Mouse (Mus musculus) G1E (cell line): ENCODE measurements around the gene Otoa. TPM values are rescaled to one million over a fixed set of nuclear protein-coding genes. Genes with fewer than 3 reads are reported as not detected.

Experiments
- ATAC-seq: 2 replicates; pipeline ENCODE4 v1.8.0; 2016; ENCODE audit warnings: mild to moderate bottlenecking; ENCODE audit not compliant: insufficient number of reproducible peaks, poor library complexity, low FRiP score, severe bottlenecking; ENCODE audit errors: extremely low read depth
- DNase-seq: peaks from one replicate; pipeline ENCODE4 v3.0.0; 2012; ENCODE audit warnings: low spot score
- H3K27me3 ChIP-seq: 2 replicates; pipeline ENCODE4 v1.6.1; 2012; ENCODE audit warnings: mild to moderate bottlenecking, low read length, inconsistent platforms; ENCODE audit not compliant: insufficient read depth
- H3K36me3 ChIP-seq: replicated peaks from 2 replicates; pipeline ENCODE3; 2012; ENCODE audit warnings: mild to moderate bottlenecking, inconsistent platforms
- H3K4me1 ChIP-seq: 2 replicates; pipeline ENCODE4 v1.6.1; 2012; ENCODE audit warnings: low read depth, low read length, inconsistent platforms, mixed read lengths; ENCODE audit not compliant: insufficient read depth
- H3K4me3 ChIP-seq: 2 replicates; pipeline ENCODE4 v1.5.1; 2012; ENCODE audit warnings: low read depth, mild to moderate bottlenecking, inconsistent platforms, low read length, moderate library complexity, mixed read lengths
- H3K9me3 ChIP-seq: replicated peaks from 2 replicates; pipeline ENCODE4 v1.6.1; 2012; ENCODE audit warnings: inconsistent platforms
- CTCF ChIP-seq: IDR thresholded peaks from 2 replicates; pipeline ENCODE4 v1.5.1; 2012; ENCODE audit warnings: low read depth, low read length, inconsistent platforms, mixed read lengths
- GATA1 ChIP-seq: IDR thresholded peaks from 2 replicates; pipeline ENCODE4 v1.6.1; 2012; ENCODE audit warnings: borderline replicate concordance, low read length, inconsistent platforms, mixed read lengths
- GATA2 ChIP-seq: IDR thresholded peaks from 2 replicates; pipeline ENCODE4 v1.6.1; 2012; ENCODE audit warnings: low read depth, low read length, inconsistent platforms, borderline replicate concordance
- POLR2AphosphoS5 ChIP-seq: IDR thresholded peaks from 2 replicates; pipeline ENCODE4 v1.6.1; 2012; ENCODE audit warnings: low read depth, low read length, inconsistent platforms; ENCODE audit not compliant: insufficient replicate concordance
- TAL1 ChIP-seq: conservative IDR thresholded peaks from 2 replicates; pipeline ENCODE4 v1.6.1; 2012; ENCODE audit warnings: low read depth, low read length, inconsistent platforms, mixed read lengths
- polyA plus RNA-seq: library from polyadenylated mRNA; stranded (reverse); fragments of >175 nt; gene quantifications from 2 replicates; pipeline ENCODE4 v1.2.3, GENCODE M21; 2012
- total RNA-seq, 2 experiments: library from RNA; stranded (forward) in 1 of 2; stranded (reverse) in 1 of 2; fragments of 200-1000 nt in 1 of 2; fragments of >200 nt in 1 of 2; fragmentation: Nextera tagmentation in 1 of 2; gene quantifications; 2 replicates each; pipeline ENCODE4 v1.2.3; 2014 to 2017

Gene Otoa
- total and polyA plus RNA-seq, 3 experiments = 0.50 to 0.82 (median 0.75) TPM

- peaks cover 28% of the 10 kb centered on the region for H3K36me3 ChIP-seq
- TF ChIP-seq POLR2AphosphoS5 (no peak), GATA1 (no peak), GATA2 (no peak), CTCF (no peak), TAL1 (no peak)
- ATAC-seq (no peak), DNase-seq (no peak)
- H3K4me1 ChIP-seq = peaks cover 12% of the 10 kb centered on the region
- no peak overlapping the region for H3K4me3 ChIP-seq
- no peaks in the 10 kb centered on the region for H3K9me3 ChIP-seq
- H3K27me3 ChIP-seq = no peaks in the 10 kb centered on the region
Measured at GRCm38 (mm10) chr7:121043004-121043403, 38.4 kb upstream of the Otoa start.

- H3K27me3 ChIP-seq = no peaks in the 10 kb centered on the region
- DNase-seq (no peak), ATAC-seq (no peak)
- H3K36me3 ChIP-seq = peaks cover 31% of the 10 kb centered on the region
- H3K9me3 ChIP-seq = no peaks in the 10 kb centered on the region
- H3K4me3 ChIP-seq = no peak overlapping the region
- TF ChIP-seq GATA1 (no peak), CTCF (no peak), TAL1 (no peak), GATA2 (no peak), POLR2AphosphoS5 (no peak)
- peaks cover 12% of the 10 kb centered on the region for H3K4me1 ChIP-seq
Measured at GRCm38 (mm10) chr7:121043510-121043909, 37.9 kb upstream of the Otoa start.

GRCm38 (mm10) chr7:121044251-121044650, 37.2 kb upstream of the Otoa start:
- DNase-seq (no peak), ATAC-seq (no peak)
- H3K4me3 ChIP-seq = no peak overlapping the region
- peaks cover 12% of the 10 kb centered on the region for H3K4me1 ChIP-seq
- no peaks in the 10 kb centered on the region for H3K27me3 ChIP-seq
- TF ChIP-seq TAL1 (no peak), GATA1 (no peak), CTCF (no peak), POLR2AphosphoS5 (no peak), GATA2 (no peak)
- peaks cover 30% of the 10 kb centered on the region for H3K36me3 ChIP-seq
- no peaks in the 10 kb centered on the region for H3K9me3 ChIP-seq

- no peaks in the 10 kb centered on the region for H3K27me3 ChIP-seq
- H3K9me3 ChIP-seq = no peaks in the 10 kb centered on the region
- ATAC-seq = no peak
- H3K36me3 ChIP-seq = peaks cover 32% of the 10 kb centered on the region
- no peak for TF ChIP-seq GATA2
- TF ChIP-seq TAL1 = no peak
- no peak for TF ChIP-seq GATA1
- no peak for TF ChIP-seq POLR2AphosphoS5
- no peak for TF ChIP-seq CTCF
- peaks cover 1% of the 10 kb centered on the region for H3K4me1 ChIP-seq
- no peak overlapping the region for H3K4me3 ChIP-seq
- no peak for DNase-seq
Measured at GRCm38 (mm10) chr7:121045671-121046453, 35.6 kb upstream of the Otoa start.

GRCm38 (mm10) chr7:121047624-121048023, 33.8 kb upstream of the Otoa start:
- H3K9me3 ChIP-seq = no peaks in the 10 kb centered on the region
- TF ChIP-seq CTCF = no peak
- TF ChIP-seq GATA1 = no peak
- TF ChIP-seq GATA2 = no peak
- TF ChIP-seq TAL1 = no peak
- TF ChIP-seq POLR2AphosphoS5 = no peak
- no peak for DNase-seq
- no peak for ATAC-seq
- no peaks in the 10 kb centered on the region for H3K27me3 ChIP-seq
- peaks cover 40% of the 10 kb centered on the region for H3K36me3 ChIP-seq
- no peaks in the 10 kb centered on the region; the same call in none of the 2 replicates for H3K4me1 ChIP-seq
- H3K4me3 ChIP-seq = no peak overlapping the region

- Histone ChIP-seq H3K27me3 (no peaks in the 10 kb centered on the region), H3K36me3 (peaks cover 86% of the 10 kb centered on the region), H3K4me1 (no peaks in the 10 kb centered on the region; the same call in 1 of the 2 replicates), H3K9me3 (no peaks in the 10 kb centered on the region), H3K4me3 (no peak overlapping the region)
- ATAC-seq = no peak
- TF ChIP-seq GATA2 (no peak), GATA1 (no peak), POLR2AphosphoS5 (no peak), TAL1 (no peak), CTCF (no peak)
- no peak for DNase-seq
Measured at GRCm38 (mm10) chr7:121053071-121053470, 28.4 kb upstream of the Otoa start.
